Mouse (Mus musculus) right cerebral cortex, postnatal 4 days (tissue): ENCODE measurements around the gene Polr2b.

ENCODE experiments used
- DNase-seq: peaks from one replicate; pipeline ENCODE4 v3.0.0-alpha.2; 2022

Gene Polr2b

GRCm38 (mm10) chr5:77366313-77366712 lies 56.4 kb downstream of the Polr2b start:
- DNase-seq = no peak

- DNase-seq = no peak
Observed at GRCm38 (mm10) chr5:77367145-77367544, 57.2 kb downstream of the Polr2b start.

- no peak for DNase-seq
Observed at GRCm38 (mm10) chr5:77367682-77368081, 57.7 kb downstream of the Polr2b start.

- DNase-seq = no peak
Observed at GRCm38 (mm10) chr5:77368194-77368593, 58.2 kb downstream of the Polr2b start.

GRCm38 (mm10) chr5:77369394-77369793 lies 59.4 kb downstream of the Polr2b start:
- no peak for DNase-seq

- DNase-seq = no peak
Observed at GRCm38 (mm10) chr5:77370378-77370892, 60.5 kb downstream of the Polr2b start.

- no peak for DNase-seq
Observed at GRCm38 (mm10) chr5:77372242-77372641, 62.3 kb downstream of the Polr2b start.

GRCm38 (mm10) chr5:77372778-77373177 lies 62.8 kb downstream of the Polr2b start:
- DNase-seq = no peak

- no peak for DNase-seq
Observed at GRCm38 (mm10) chr5:77374945-77375344, 65.0 kb downstream of the Polr2b start.

- no peak for DNase-seq
Observed at GRCm38 (mm10) chr5:77375546-77375945, 65.6 kb downstream of the Polr2b start.

GRCm38 (mm10) chr5:77378027-77378426 lies 68.1 kb downstream of the Polr2b start:
- DNase-seq = no peak

- no peak for DNase-seq
Observed at GRCm38 (mm10) chr5:77379434-77380135, 69.6 kb downstream of the Polr2b start.

- no peak for DNase-seq
Observed at GRCm38 (mm10) chr5:77380321-77380901, 70.5 kb downstream of the Polr2b start.

- DNase-seq = no peak
Observed at GRCm38 (mm10) chr5:77381283-77381682, 71.3 kb downstream of the Polr2b start.

- no peak for DNase-seq
Observed at GRCm38 (mm10) chr5:77381686-77382085, 71.7 kb downstream of the Polr2b start.

- no peak for DNase-seq
Observed at GRCm38 (mm10) chr5:77383799-77384554, 74.0 kb downstream of the Polr2b start.

GRCm38 (mm10) chr5:77384724-77385123 lies 74.8 kb downstream of the Polr2b start:
- DNase-seq = no peak

- DNase-seq = no peak
Observed at GRCm38 (mm10) chr5:77385221-77385620, 75.3 kb downstream of the Polr2b start.

GRCm38 (mm10) chr5:77385900-77386595 lies 76.1 kb downstream of the Polr2b start:
- no peak for DNase-seq

- DNase-seq = no peak
Observed at GRCm38 (mm10) chr5:77386596-77387413, 76.9 kb downstream of the Polr2b start.

GRCm38 (mm10) chr5:77387414-77387704 lies 77.4 kb downstream of the Polr2b start:
- no peak for DNase-seq

- DNase-seq = no peak
Observed at GRCm38 (mm10) chr5:77388359-77388758, 78.4 kb downstream of the Polr2b start.
